Mouse (Mus musculus): ENCODE results near the gene Serinc3. TPM values are rescaled to one million over a fixed set of nuclear protein-coding genes. Genes with fewer than 3 reads are reported as not detected.

Gene Serinc3
- total RNA-seq, 2 experiments from 2014 or later: 213 to 225 TPM

DNA sequence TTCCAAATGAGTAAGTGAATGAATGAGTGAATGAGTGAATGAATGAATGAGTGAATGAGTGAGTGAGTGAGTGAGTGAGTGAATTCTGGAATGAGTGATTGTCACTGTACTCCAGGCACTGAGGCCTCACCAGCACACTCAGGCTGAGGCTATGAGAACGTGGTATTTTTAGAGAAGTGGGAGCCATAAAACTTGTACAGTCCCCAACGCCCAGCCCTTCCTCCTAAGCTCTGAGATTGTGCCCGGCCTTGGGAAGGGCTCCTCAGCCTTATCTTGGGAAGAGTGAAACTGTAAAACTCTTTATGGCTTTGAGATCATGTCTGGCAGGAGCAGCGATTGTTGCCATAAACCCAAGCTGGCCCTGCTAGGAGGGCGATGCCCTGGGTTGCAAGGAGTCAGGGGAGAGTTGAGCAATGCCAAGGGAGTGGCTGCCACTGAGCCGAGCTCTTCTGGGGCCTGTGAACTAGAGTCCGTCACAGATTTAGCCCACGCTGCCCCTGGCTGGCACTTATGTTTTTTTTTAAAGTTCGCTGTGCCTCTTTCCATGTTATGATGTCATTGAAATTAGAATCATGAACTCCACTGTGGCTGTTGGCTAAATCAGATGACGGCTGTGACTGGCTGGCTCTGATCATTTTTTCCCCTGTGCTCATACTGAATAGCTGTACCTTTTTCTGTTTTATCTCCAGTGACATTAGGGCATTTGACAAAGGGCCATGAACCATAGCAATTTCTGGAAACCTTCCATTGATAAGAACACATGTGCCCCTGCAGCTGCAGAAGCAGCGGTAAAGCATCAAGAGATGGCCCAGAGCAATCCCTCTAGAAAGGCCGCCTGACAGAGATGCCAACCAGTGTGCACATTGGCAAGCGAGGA is 64.6 kb downstream of the Serinc3 start:
- intact Hi-C loops (cut with DNase I): no loop called here
- DNase-seq (ENCODE audit: extremely low spot score in 1 of 2, low spot score in 2 of 2): no peak

- intact Hi-C loops (cut with DNase I): no loop called here
- DNase-seq (ENCODE audit: extremely low spot score in 1 of 2, low spot score in 2 of 2): no peak
These were observed 66.9 kb downstream of the Serinc3 start for GRCm38 (mm10) chr2:163577986-163578385.

- no peak for DNase-seq (ENCODE audit: extremely low spot score in 1 of 2, low spot score in 2 of 2)
- intact Hi-C loops (cut with DNase I): no loop called here
These were observed 69.7 kb downstream of the Serinc3 start for GRCm38 (mm10) chr2:163575248-163575647.

DNA sequence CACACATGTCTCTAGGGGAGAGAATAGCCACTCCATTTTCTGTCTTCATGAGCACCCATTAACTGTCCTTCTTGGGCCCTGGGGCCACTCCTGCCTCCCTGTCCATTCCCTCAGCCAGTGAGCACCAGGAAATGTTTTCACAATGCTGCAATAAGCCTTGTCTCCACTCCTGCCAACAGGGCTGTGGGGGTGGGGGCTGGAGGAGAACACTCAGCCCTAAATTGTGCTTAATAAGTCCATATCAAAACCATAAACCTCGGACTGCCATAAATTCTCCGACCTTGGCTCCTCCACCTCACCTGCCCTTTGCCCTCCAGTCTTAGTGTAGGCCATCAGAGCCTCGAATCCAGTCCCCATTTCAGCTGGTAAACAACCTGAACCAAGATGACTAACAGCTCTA is 70.6 kb downstream of the Serinc3 start:
- intact Hi-C loops (cut with DNase I): no loop called here
- DNase-seq (ENCODE audit: extremely low spot score in 1 of 2, low spot score in 2 of 2): no peak

Other genes with a start within 250 kb of the Serinc3 start
- gene Jph2, start 247.1 kb downstream of the Serinc3 start, total RNA-seq (2021): under 1 TPM; 0.61 to 0.75 TPM
- gene Oser1, start 220.4 kb downstream of the Serinc3 start, total RNA-seq (2021): 10 to 100 TPM; 19.5 to 21.6 TPM
- 10 to 100 TPM; 95.2 to 95.5 TPM for gene Gdap1l1, start 206.7 kb downstream of the Serinc3 start, total RNA-seq (2021)
- gene Fitm2, start 172.5 kb downstream of the Serinc3 start, total RNA-seq (2021): 10 to 100 TPM; 17.0 to 18.9 TPM
- gene R3hdml, start 152.8 kb downstream of the Serinc3 start, total RNA-seq (2021): under 1 TPM in 1 of 2 experiments, not detected in 1; 0.55 TPM
- gene Hnf4a, start 138.3 kb downstream of the Serinc3 start, total RNA-seq (2021): not detected
- 10 to 100 TPM; 54.9 to 59.8 TPM for gene Ttpal, start 42.8 kb downstream of the Serinc3 start, total RNA-seq (2021)
- 10 to 100 TPM; 95.0 to 98.5 TPM for gene Pkig, start 13.3 kb upstream of the Serinc3 start, total RNA-seq (2021)
- gene Ada, start 105.1 kb upstream of the Serinc3 start, total RNA-seq (2021): 1 to 10 TPM; 3.7 to 3.8 TPM
- gene Ccn5, start 175.7 kb upstream of the Serinc3 start, total RNA-seq (2021): under 1 TPM in 1 of 2 experiments, not detected in 1; 0.32 TPM
- gene Kcnk15, start 208.5 kb upstream of the Serinc3 start, total RNA-seq (2021): not detected

Measured in left cerebral cortex, postnatal 10 days (tissue).